Comparison of ENCODE assay signal across 12 mouse cellular contexts in the genomic region with DNA sequence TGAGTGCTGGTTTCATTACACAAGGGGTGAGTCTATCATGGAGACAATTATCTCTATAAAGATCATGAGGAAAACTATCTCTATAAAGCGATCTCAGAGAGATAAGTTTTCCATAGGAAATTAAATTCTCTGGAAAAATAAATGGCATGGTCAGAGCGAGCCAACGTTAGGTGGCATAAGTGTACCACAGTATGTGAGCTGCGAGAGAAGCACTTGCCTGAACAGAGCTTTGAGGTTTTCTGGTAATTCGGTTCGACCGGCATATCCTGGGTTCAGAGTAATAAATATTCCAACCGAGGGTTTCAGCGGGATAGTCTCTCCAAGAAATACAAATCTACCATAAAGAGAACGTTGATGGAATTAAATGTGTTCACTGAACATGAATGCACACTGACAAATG.
DNase-seq lines count a peak whose midpoint lies in the region; ATAC-seq and TF ChIP-seq lines count a peak whose summit lies in the region.
"Had no signal": no experiment of that assay in that cellular context is flagged by ENCODE, and none has a peak within 500 bp of the region (broad histone marks: within the 10 kb centered on the region; RNA-seq: fewer than 3 reads in every experiment).

No protein-coding gene starts in this region.

- no peak overlapping the region for H3K9ac ChIP-seq in hindbrain, embryonic 16.5 days (ENCODE audit: low read depth, low read length)
- H3K9ac ChIP-seq in hindbrain, embryonic 11.5 days (ENCODE audit: low read depth, low read length): no peak overlapping the region
- H3K9ac ChIP-seq in neural tube, embryonic 13.5 days: no peak overlapping the region
- no peak overlapping the region for H3K9ac ChIP-seq in stomach, postnatal 0 days (ENCODE audit: low read length)
- H3K9ac ChIP-seq: lung, embryonic 15.5 days had no signal

- peak; percentile 70 for ATAC-seq in hindbrain, embryonic 16.5 days
- ATAC-seq in hindbrain, embryonic 11.5 days (ENCODE audit: low FRiP score): no peak
- 0 out of 2 replicates have a peak, but pooled peaks have one; percentile 47 for ATAC-seq in neural tube, embryonic 13.5 days (ENCODE audit: low read depth)
- no peak for ATAC-seq in stomach, postnatal 0 days (ENCODE audit: low FRiP score, low TSS enrichment)

- peak; percentile 47 for TF ChIP-seq CTCF in stomach, postnatal 0 days (IDR thresholded peaks at IDR 0.05; ENCODE audit: low read depth)

- intact Hi-C loops in gastrocnemius, postnatal 14 days (cut with DNase I; ENCODE audit: low total_unique reads): no loop called here

- H3K4me2 ChIP-seq in hindbrain, embryonic 16.5 days (ENCODE audit: low read length): peak overlapping the region; percentile 12; the same call in 1 of the 2 replicates
- no peak overlapping the region for H3K4me2 ChIP-seq in hindbrain, embryonic 11.5 days (replicated peaks; ENCODE audit: low read depth, low read length)
- H3K4me2 ChIP-seq in neural tube, embryonic 13.5 days: no peak overlapping the region
- no peak overlapping the region for H3K4me2 ChIP-seq in stomach, postnatal 0 days (replicated peaks; ENCODE audit: low read depth)
- H3K4me2 ChIP-seq: lung, embryonic 15.5 days had no signal

- no peak overlapping the region for H3K27ac ChIP-seq in hindbrain, embryonic 16.5 days (ENCODE audit: low read depth, low read length)
- H3K27ac ChIP-seq in hindbrain, embryonic 11.5 days (ENCODE audit: low read depth, low read length): no peak overlapping the region
- H3K27ac ChIP-seq in neural tube, embryonic 13.5 days (replicated peaks): no peak overlapping the region
- no peak overlapping the region for H3K27ac ChIP-seq in stomach, postnatal 0 days (replicated peaks)
- H3K27ac ChIP-seq: heart, embryonic 10.5 days; lung, embryonic 15.5 days had no signal

- no peaks in the 10 kb centered on the region for H3K9me3 ChIP-seq in hindbrain, embryonic 16.5 days (ENCODE audit: control insufficient read depth, low read length)
- no peaks in the 10 kb centered on the region for H3K9me3 ChIP-seq in hindbrain, embryonic 11.5 days (ENCODE audit: control insufficient read depth, low read length)
- H3K9me3 ChIP-seq in neural tube, embryonic 13.5 days: no peaks in the 10 kb centered on the region
- H3K9me3 ChIP-seq in stomach, postnatal 0 days (ENCODE audit: control insufficient read depth, low read length): no peaks in the 10 kb centered on the region
- H3K9me3 ChIP-seq: heart, embryonic 10.5 days; lung, embryonic 15.5 days had no signal

- H3K4me1 ChIP-seq in hindbrain, embryonic 16.5 days (ENCODE audit: control insufficient read depth, insufficient read depth, low read depth, low read length): no peaks in the 10 kb centered on the region
- H3K4me1 ChIP-seq in hindbrain, embryonic 11.5 days (replicated peaks; ENCODE audit: control insufficient read depth, insufficient read depth, low read length): no peaks in the 10 kb centered on the region
- no peaks in the 10 kb centered on the region for H3K4me1 ChIP-seq in neural tube, embryonic 13.5 days (replicated peaks)
- H3K4me1 ChIP-seq in stomach, postnatal 0 days (replicated peaks; ENCODE audit: control insufficient read depth, insufficient read depth): no peaks in the 10 kb centered on the region
- H3K4me1 ChIP-seq: heart, embryonic 10.5 days; lung, embryonic 15.5 days had no signal

- DNase-seq in hindbrain, embryonic 11.5 days (ENCODE audit: low spot score): no peak
- no peak for DNase-seq in neural tube, embryonic 10.5 days (ENCODE audit: extremely low spot score, low spot score)
- DNase-seq in cerebellum, postnatal 36 days: peak; percentile 45 to 54
- DNase-seq in stomach, postnatal 0 days (ENCODE audit: low spot score): no peak
- no peak for DNase-seq in adrenal gland, adult (ENCODE audit: inconsistent age in 2 of 2, low spot score in 1 of 2)
- no peak for DNase-seq in gastrocnemius, postnatal 14 days
- DNase-seq: adrenal gland, postnatal 25 days; kidney, adult 18-20 months had no signal

- 64% methylated on average over 10 of the region's 10 CpGs for WGBS in hindbrain, embryonic 16.5 days
- 84% methylated on average over 10 of the region's 10 CpGs for WGBS in hindbrain, embryonic 11.5 days
- 56% methylated on average over 10 of the region's 10 CpGs for WGBS in neural tube, embryonic 13.5 days
- 73% methylated on average over 10 of the region's 10 CpGs for WGBS in stomach, postnatal 0 days

- no peak overlapping the region for H3K4me3 ChIP-seq in hindbrain, embryonic 16.5 days (ENCODE audit: low read length)
- H3K4me3 ChIP-seq in hindbrain, embryonic 11.5 days (ENCODE audit: low read depth, low read length): no peak overlapping the region
- no peak overlapping the region for H3K4me3 ChIP-seq in neural tube, embryonic 13.5 days
- H3K4me3 ChIP-seq in stomach, postnatal 0 days (ENCODE audit: low read depth, low read length): no peak overlapping the region
- H3K4me3 ChIP-seq: heart, embryonic 10.5 days; lung, embryonic 15.5 days had no signal

- no peaks in the 10 kb centered on the region for H3K36me3 ChIP-seq in hindbrain, embryonic 16.5 days (ENCODE audit: control insufficient read depth, insufficient read depth, low read length)
- H3K36me3 ChIP-seq in hindbrain, embryonic 11.5 days (ENCODE audit: control insufficient read depth, insufficient read depth, low read length): no peaks in the 10 kb centered on the region
- no peaks in the 10 kb centered on the region for H3K36me3 ChIP-seq in neural tube, embryonic 13.5 days
- no peaks in the 10 kb centered on the region for H3K36me3 ChIP-seq in stomach, postnatal 0 days (ENCODE audit: control insufficient read depth, insufficient read depth, low read length)
- H3K36me3 ChIP-seq: heart, embryonic 10.5 days; lung, embryonic 15.5 days had no signal

- no peaks in the 10 kb centered on the region for H3K27me3 ChIP-seq in hindbrain, embryonic 16.5 days (replicated peaks; ENCODE audit: control insufficient read depth, insufficient read depth, low read length)
- H3K27me3 ChIP-seq in hindbrain, embryonic 11.5 days (ENCODE audit: control insufficient read depth, insufficient read depth, low read length): no peaks in the 10 kb centered on the region
- no peaks in the 10 kb centered on the region for H3K27me3 ChIP-seq in neural tube, embryonic 13.5 days
- no peaks in the 10 kb centered on the region for H3K27me3 ChIP-seq in stomach, postnatal 0 days (ENCODE audit: control insufficient read depth, insufficient read depth, low read length)
- H3K27me3 ChIP-seq: lung, embryonic 15.5 days had no signal

- TF ChIP-seq EP300 in stomach, postnatal 0 days (optimal IDR thresholded peaks at IDR 0.05): no peak

Comparison
In these comparisons a context has a peak if more than half of its experiments do, and no peak if none do; other contexts are left out.
1. ATAC-seq: peak in hindbrain, embryonic 16.5 days (single experiment) and neural tube, embryonic 13.5 days (single experiment); none in hindbrain, embryonic 11.5 days (single experiment) and stomach, postnatal 0 days (single experiment).
2. DNase-seq: peak in cerebellum, postnatal 36 days (2 of 2); none in hindbrain, embryonic 11.5 days (single experiment), neural tube, embryonic 10.5 days (single experiment), stomach, postnatal 0 days (single experiment), adrenal gland, adult (0 of 2) and gastrocnemius, postnatal 14 days (single experiment).